Mouse (Mus musculus) gastrocnemius, postnatal 10 days (tissue): ENCODE measurements around the gene Nolc1. TPM values are rescaled to one million over a fixed set of nuclear protein-coding genes. Genes with fewer than 3 reads are reported as not detected.

Source experiments
- DNase-seq: peaks from one replicate; pipeline ENCODE4 v3.0.0; 2021; ENCODE audit warnings: mixed read lengths
- total RNA-seq, 2 experiments: library from RNA; stranded (reverse); gene quantifications; 2 replicates each; pipeline ENCODE4 v1.2.3; 2021

The Nolc1 gene
- total RNA-seq, 2 experiments from 2014 or later, result 22.9 to 26.4 TPM

- DNase-seq, result no peak
Measured at GRCm38 (mm10) chr19:46042476-46043011, 33.1 kb upstream of the Nolc1 start.

DNA sequence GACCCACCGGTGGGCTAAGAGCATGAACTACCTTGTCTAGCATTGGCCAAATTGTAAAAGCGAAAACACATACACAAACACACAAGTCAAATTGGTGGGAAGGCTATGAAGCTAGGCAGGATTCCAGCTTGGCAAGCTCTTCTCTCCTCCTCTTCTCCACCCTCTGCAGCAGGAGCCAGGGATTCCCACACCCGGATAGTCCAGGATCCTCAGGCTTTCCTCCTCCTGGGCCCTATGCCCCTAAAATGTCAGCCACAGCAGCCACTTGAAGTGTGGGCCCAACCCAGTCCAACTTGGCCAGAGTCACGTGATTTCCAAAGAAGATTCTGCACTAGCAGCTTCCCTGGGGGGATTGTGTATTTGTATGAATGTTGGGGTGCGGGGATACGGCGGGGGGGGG is 32.3 kb upstream of the Nolc1 start:
- DNase-seq, result peak; percentile 29

DNA sequence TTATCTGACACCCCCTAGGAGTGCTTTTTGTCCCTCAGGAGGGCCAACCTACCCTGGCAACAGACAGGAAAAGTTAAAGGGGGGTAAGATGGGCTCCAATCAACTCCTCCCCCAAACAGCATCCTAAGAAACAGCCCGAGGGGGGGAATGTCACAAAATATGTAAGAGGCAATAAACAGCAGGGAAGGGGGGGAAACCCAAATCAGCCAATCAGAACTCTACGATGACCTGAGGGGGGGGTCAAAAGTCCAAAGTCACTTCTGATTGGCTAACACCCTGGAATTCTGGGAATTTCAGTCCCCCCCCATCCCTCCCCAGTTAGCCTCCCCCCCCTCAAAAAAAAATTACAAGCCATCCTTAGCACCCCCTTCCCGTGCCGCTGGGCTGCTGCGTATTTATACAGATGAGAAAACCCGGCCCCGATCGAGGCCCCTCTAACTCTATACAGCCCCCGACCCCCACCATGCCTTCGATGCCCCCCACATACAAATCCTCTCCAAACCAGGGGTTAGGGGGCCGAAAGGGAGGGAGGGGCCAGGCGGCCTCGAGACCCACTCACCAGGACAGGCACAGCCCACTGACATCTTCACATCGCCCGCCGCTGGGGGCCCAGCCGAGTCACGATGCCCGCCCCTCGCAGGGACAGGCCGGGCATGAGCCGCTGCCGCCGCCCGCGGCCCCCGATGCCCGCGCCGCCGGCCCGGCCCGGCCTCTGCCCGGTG is 31.2 kb upstream of the Nolc1 start, which contains the start of gene Pprc1:
Gene Pprc1 (plus strand): TSS at position 616 of the 722 bp plus-strand sequence.
- DNase-seq, result peak; percentile 56

DNA sequence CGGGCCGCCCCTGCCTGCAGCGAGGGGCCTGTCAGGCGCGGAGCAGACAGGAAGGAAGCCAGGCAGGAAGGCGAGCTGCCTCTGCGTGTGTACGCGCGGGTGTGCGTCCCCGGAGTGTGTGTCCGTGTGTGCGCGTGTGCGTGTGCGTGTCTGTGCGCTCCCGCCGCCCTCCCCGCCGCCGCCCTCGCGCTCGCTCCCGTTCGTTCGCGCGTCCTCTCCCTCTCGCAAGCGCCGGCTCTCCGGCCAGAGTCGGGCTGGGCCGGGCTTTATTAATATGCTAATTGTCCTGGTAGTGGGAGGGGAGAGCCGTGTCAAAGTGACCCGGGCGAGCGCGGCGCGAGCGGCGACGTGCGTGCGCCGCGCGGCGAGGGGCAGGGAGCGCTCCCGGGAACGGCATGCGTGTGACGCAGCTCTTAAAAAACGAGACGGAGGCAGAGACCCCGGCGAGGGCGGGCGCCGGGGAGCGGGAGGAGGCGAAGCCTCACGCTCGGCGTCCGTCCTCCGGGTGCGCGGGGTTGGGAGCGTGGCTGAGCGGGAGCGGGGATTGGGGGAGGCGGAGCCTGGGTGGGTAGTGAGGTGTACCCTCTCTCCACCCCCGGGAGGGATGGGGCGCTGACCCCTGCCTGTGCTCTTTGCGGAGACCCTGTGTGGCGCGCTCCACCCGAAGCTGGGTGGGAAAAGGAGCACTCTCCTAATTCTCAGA is 30.5 kb upstream of the Nolc1 start, which contains the start of gene Ldb1:
Gene Ldb1 (minus strand): TSS at position 222 of the 703 bp plus-strand sequence.
- DNase-seq, result peak; percentile 82

DNA sequence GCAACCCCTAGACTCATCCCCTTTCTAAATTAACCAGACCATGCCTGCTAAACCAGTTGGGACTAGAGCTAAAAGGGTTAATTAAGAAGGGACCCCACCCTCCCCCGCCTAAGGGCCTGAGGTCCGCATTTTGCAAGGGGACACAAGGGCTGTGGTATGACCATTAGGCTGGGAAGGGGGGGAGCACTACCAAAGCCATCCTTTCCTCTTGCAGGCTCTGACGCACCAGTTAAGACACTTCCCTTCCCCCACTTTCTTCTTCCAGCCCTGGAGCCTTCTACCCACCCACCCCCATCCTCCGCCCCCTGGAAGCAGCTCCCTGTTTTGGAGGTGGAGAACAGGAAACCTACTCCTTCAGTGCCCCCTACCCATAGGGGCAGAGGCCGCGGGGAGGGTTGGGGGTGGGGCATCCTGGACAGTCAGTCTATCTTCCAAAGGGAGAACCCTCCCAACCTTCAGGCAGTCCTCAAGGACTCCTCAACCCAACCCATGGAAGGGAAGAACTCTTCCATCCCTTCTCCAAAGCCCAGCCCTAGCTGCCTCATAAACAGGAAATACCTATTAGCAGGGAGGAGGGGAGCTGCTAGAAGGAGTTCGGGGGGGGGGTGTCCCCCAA is 29.9 kb upstream of the Nolc1 start:
- peak; percentile 40 for DNase-seq

- no peak for DNase-seq
Measured at GRCm38 (mm10) chr19:46046621-46047025, 29.0 kb upstream of the Nolc1 start.

GRCm38 (mm10) chr19:46047426-46047825 is 28.2 kb upstream of the Nolc1 start:
- DNase-seq, result no peak

DNA sequence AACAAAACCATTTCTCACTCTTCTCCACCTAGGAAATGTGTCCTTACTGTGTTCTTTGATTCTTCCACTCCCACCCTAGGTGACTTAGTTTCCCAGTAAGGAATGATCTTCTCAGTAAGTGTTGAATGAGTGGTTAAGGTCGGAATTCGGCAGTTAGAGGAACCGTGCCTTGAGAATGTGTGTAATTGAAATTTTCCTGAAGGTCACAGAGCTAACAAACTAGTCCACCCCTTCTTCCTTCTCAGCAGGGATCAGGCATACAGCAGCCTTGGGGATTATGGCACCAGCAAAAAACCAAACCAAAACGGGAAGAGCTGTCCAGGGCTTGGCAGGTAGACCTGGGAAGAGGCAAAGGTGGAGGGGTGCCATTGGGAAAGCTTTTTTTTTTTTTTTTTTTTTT is 26.5 kb upstream of the Nolc1 start:
- DNase-seq, result no peak

DNA sequence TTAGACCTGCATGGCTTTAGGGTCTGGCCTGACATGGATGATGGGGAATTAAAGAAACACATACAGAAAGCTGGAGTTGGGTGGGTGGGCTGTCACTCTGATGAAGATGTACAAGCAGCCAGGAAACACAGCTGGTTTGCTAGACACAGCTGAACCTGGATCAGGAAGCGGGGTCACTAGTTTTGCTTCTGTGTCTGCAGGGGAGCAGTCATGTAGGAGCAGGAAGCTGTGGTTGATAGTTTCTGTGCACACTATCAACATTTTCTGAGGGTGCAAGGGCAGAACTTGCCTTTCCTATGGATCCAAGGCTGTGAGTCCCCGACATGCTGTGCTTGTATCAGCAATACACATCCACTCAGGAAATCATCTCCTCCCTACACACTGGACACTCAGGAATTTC is 25.2 kb upstream of the Nolc1 start:
- DNase-seq, result no peak

GRCm38 (mm10) chr19:46055752-46056387 is 19.8 kb upstream of the Nolc1 start:
- no peak for DNase-seq

GRCm38 (mm10) chr19:46056388-46056946 is 19.2 kb upstream of the Nolc1 start:
- DNase-seq, result peak; percentile 89

GRCm38 (mm10) chr19:46056947-46057607 is 18.6 kb upstream of the Nolc1 start:
- peak; percentile 83 for DNase-seq

DNA sequence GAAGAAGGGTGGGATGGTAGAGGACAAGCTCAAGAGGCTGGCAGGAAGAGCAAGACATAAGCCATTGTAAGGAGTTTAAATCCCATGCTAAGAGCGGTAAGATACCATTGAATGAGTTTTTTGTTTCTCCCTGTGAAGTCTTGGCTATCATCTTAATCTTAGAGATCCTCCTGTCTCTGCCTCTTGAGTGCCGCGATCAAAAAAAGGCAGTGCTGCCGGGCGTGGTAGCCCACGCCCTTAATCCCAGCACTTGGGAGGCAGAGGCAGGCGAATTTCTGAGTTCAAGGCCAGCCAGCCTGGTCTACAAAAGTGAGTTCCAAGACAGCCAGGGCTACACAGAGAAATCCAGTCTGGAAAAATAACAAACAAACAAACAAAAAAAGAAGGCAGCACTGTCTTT is 17.2 kb upstream of the Nolc1 start:
- no peak for DNase-seq

- no peak for DNase-seq
Measured at GRCm38 (mm10) chr19:46060845-46061244, 14.8 kb upstream of the Nolc1 start.

- no peak for DNase-seq
Measured at GRCm38 (mm10) chr19:46068054-46068453, 7.6 kb upstream of the Nolc1 start.

DNA sequence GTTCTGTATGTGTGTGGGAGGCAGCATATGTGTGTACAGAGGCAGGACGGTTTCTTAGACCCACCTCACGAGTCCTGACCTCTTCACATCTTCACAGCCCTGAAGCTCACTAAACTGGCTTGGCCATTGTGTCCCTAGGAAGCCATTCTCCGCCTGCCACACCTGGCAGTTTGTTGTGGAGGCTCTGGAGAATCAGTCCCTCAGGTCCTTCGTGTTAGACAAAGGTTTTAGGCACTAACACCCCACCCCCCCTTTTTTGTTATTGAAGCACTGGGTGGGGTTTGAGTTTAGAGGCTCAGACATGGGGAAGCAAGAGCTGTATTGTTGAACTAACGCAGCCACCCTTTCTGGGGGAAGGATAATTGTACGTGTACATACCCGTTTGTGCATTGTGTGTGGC is 2.4 kb upstream of the Nolc1 start:
- DNase-seq, result no peak

DNA sequence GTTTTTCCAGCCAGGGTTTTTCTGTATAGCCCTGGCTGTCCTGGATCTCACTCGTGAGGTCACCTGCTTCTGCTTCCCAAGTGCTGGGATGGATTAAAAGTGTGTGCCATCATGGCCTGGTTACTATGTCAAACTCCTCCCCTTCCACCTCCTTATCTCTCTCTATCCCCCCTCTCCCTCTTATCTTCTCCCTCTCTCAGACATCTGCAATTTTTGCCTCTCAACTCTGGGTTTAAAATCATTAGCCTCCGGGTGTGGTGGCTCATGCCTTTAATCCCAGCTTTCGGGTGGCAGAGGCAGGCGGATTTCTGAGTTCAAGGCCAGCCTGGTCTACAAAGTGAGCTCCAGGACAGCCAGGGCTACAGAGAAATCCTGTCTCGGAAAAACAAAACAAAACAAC is 1.4 kb upstream of the Nolc1 start:
- DNase-seq, result no peak

GRCm38 (mm10) chr19:46078535-46078934 is 2.9 kb downstream of the Nolc1 start:
- DNase-seq, result no peak

- no peak for DNase-seq
Measured at GRCm38 (mm10) chr19:46085185-46085584, 9.5 kb downstream of the Nolc1 start.

- peak; percentile 56 for DNase-seq
Measured at GRCm38 (mm10) chr19:46086337-46086736, 10.7 kb downstream of the Nolc1 start.

- DNase-seq, result no peak
Measured at GRCm38 (mm10) chr19:46087871-46088270, 12.2 kb downstream of the Nolc1 start.

GRCm38 (mm10) chr19:46091641-46092040 is 16.0 kb downstream of the Nolc1 start:
- DNase-seq, result no peak
